Mouse (Mus musculus): ENCODE measurements around the gene Plpp7.

Plpp7 gene

DNA sequence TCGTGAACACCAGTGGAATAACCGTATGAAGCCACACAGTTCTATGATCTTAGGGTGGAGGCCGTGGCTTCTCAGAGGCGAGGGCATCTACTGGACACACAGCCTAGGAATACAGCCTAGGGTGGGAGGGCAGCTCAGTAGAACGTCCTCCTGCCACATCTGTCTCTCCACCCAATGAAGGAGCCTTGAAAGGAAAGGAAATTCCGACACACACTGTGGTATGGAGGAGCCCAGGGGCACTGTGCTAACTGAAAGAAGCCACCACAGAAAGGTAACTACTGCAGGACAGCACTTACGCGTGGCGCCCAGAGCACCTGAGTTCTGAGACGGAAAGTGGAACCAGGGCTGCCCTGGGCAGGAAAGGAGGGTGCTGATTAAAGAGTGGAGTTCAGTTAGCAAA, 24.6 kb upstream of the Plpp7 start:
- DNase-seq, result no peak

DNA sequence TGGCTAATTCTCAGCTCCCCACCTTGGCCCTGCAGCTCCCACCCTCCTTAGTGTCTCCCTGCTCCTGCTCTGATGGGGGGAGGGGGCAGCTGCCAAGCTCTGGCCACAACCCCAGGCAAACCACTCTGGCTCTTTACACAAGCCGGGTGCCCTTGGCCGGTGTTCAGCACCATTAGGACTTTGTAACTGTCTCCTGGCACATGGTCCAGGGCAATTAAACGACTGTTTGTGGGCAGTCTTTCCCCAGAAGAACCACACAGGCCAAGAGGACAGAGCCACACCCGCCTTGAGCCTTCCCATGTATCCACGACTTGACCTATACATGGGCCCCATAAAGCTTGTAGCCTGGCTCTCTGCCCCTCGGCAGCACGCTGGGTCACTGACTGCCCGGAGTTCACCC, 20.9 kb upstream of the Plpp7 start:
- DNase-seq, result peak; percentile 38

DNA sequence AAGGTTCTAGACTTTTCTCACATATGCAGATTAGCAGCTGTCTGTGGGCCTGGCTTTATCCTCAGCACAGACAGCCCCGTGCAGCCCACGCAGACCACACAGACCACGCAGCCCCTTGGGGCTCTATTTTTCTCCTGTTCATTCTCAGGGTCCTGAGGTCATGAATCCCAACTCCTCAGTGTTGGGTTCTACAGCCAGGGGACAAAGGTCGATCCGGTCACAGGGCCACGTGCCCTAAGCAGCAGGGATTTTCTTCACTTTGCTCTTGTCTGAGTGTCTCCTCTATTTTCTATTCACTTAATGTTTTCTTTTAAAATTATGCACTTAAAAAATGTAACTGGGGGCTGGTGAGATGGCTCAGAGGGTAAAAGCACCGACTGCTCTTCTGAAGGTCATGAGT, 20.0 kb upstream of the Plpp7 start:
- DNase-seq, result no peak

DNA sequence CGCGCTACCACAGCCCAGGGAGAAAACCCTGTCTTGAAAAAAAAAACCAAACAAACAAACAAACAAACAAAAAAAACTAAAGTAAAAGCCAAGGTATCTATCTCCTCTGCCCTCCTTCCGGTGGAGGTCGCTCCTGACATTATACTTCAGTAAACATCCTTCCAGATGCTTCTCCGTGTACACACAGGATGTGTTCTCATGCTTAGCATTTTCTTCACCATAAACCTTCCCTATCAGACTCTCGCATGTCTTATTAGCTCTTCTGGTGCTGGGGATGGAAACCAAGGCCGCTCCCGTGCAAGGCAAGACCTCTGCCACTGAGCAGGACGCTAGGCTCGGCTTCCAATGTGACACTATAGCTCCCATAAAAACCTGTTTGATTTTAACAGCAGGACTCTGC, 17.6 kb upstream of the Plpp7 start:
- no peak for DNase-seq

DNA sequence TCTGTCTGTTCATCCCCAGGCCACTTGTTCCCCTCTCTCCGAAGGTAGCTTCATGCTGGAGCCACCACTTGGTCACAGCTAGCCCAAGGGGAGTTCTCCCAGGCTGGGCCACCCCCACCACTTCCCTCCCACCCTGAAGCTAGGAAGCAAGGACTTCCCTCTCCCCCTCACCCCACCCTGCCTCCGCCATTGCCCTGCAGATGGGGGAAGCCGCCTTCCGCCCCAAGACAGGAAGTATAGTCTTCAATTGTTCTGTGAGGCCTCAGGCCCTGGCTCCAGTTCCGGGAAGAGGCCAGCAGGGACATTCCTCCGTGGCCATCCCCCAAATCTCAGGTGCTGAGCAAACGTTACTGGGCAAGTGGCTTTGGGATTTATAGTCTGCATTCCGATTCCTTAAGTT, 16.8 kb upstream of the Plpp7 start:
- no peak for DNase-seq

DNA sequence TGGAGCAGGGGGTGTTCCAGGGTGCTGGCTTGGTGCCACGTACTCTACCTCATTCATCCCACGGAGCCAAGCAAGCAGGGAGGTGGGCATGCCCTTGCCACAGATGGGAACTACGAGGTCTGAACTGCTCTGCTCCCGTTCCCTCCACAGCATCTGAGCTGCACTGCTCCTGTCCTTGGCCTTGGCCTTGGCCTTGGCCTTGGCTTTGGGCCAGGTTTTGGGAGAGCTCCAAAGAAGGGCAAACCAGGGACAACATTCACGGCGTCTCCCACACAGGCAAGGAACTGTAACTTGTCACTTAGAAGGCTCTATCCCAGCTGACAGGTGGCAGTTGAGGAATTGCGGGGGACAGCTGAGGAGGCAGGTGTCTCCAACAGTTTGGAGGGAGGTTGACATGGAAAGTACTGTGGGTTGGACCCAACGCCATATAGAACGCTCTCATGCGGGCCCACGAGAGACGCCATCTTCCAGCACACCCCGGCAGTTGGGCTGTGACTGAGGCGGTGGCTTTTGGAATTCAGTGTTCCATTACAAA, 16.1 kb upstream of the Plpp7 start:
- DNase-seq, result no peak

DNA sequence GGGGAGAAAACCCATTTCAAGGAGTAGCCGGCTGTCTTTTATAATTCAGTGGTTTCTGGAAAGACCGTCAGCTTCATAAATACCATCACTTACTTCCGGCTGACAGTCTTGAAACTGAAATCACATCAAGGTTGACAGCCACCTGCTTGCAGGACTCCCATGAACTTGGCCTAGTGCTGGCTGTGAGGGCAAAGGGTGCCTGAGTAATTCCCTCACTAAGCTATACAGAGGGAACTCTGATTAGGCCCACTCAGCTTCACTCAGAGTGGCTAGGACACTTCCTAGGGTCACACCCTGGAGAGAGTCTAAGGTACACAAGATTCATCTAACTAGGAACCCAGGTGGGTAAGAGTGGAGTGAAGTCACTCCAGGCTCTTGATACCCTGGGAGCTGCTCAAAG, 14.6 kb upstream of the Plpp7 start:
- no peak for DNase-seq

DNA sequence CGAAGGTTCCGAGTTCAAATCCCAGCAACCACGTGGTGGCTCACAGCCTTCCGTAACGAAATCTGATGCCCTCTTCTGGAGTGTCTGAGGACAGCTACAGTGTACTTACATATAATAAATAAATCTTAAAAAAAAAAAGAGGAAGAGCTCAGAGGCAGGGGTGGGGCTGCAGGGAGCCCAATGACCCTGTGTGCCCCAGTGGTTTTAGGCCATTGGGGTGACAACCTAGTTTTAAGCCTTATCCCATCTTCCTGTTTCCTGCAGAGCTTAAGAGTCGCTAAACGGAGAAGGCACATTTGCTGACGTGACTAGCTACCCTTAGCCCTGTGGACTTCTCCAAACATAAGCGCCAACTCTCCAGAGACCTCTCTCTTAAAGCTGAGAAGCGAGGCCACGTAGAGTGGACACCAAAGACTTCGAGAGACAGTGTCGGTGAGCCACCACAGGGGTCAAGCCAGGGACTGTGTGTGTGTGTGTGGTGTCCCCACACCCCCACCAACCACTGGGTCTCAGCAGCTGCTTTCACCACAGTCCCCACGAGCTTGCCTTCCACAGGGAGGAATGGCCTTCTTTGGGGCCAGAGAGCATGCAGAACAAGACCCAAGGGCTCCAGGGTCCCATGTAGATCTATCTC, 13.9 kb upstream of the Plpp7 start:
- DNase-seq, result no peak

DNA sequence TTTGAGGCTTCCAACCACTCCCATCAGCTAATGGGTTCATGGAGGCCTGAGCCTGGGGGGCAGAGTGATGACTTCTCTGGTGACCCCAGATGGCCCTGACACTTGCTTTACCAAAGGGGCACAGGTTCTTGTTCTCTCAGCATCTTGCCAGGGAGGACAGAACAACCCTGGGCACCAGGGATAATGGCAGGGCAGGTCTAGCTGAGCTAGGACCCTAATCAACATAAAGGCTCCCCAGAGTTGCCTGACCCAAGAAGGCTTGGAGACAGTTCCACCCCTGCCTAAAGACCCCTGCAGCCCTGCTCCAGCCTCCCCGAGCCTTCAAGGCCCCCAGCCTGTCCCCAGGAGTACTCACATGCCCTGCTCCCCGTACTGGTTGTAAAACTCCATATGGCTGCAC, 13.1 kb upstream of the Plpp7 start:
- no peak for DNase-seq

DNA sequence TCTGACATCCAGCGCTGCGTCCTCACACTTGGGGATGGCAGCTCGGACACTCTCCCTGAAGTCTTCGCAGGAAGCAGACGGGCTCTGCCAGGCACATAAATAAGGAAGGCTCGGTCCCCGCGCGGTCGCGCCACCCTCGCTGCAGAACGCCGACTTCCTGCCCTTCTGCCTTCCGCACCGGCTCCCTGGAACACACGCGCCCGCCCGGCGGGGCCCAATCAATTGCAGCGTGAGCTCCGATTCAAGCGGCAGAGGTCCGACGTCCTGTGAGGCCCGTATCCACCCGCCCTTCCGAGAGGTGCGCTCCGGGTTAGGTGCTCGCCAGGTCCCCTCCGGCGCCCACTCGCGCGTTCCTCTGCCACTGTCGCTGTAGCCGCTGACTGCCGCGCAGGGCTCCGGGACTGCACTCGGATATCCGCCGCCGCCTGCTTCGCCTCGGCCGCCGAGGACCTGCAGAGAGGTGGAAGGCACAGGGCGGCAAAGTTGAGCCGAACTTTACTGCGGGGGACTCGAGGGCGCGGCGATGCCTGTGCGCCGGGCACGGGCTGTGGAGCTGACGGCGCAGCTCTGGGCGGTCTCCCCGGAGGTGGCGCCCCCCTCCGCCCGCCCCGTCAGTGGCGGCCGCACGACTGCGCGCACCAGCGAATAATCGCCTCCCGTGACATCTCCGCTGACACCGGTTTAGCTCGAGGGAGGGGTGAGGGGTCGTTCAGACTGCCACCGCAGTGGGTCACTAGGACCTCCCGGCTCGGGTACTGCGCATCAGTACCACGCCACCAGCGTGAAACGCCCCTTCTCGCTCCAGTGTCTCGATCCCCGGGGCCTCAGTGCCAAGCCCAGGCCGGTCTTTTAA, 11.9 kb upstream of the Plpp7 start:
- DNase-seq, result no peak

DNA sequence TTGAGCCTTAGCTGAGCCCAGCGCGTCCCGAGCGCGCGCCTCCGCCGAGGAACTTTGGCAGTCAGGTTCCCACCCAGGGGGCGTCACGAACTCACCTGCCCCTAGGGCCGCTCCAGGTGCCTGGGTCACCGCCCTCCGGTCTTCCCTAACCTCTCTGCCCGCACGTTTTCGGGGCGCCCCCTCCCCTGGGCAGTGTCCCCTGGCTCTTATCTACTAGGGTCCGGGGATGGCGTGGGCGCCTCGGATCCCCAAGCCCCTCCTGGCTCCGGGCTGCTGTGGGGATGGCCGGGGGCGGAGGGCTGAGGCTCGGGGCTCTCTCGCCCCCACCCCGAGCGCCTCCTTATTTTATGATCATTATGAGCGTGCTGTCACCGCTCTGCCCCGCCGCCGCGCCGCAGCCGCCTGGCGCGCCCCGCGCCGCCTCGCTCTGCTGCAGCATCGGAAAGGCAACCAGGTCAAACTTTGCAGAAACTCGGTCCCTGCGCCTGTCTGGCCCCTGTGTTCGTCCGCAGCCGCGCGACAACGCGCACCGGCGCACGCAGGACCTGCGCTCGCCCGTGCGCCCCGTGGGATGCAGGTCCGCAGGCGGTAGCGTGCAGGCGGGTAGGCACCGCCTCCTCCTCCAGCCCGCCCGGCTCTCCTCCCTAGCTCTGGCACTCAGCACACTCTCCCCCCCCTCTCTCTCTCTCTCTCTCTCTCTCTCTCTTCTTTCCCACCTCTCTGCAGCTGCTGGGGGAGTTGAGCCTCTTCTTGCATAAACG, 11.0 kb upstream of the Plpp7 start, which contains the start of gene Fam78a:
TSS of gene Fam78a (minus strand) at position 747 of the 761 bp plus-strand sequence.
- DNase-seq, result no peak

DNA sequence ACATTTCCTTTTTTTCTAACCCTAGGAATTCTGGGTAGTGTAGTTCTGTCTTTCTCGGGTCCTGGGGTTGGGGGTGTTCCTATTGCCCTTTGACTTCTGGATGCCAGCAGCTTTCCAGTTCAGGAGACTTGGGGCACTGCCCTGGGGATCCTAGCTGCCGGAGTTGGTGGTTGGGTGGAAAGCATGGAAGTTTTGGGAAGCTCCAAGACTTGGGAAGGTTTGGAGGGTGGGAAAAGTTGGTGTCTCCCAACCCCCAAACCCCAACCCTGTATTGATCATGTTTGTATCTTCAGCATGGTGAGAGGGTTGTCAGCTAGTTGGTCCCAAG, 10.5 kb upstream of the Plpp7 start:
- no peak for DNase-seq

DNA sequence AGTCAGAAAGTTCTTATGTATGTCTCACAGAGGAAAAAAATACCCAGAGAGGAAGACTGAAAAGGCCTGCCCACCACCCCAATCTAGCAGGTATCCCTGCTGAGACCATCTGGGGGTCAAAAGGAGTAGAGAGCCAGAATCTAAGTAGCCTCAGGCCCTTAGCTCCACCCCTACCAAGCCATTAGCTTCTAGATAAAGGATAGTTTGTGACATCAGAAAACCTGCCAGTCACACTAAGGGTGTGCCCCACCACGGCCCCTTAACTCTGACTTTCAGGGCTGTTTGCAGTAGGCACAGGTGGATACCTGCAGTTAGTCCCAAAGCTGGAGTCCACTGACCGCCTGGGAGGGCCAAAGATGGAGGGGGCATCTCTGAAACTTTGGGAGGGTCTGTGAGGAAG, 10.1 kb upstream of the Plpp7 start:
- DNase-seq, result no peak

DNA sequence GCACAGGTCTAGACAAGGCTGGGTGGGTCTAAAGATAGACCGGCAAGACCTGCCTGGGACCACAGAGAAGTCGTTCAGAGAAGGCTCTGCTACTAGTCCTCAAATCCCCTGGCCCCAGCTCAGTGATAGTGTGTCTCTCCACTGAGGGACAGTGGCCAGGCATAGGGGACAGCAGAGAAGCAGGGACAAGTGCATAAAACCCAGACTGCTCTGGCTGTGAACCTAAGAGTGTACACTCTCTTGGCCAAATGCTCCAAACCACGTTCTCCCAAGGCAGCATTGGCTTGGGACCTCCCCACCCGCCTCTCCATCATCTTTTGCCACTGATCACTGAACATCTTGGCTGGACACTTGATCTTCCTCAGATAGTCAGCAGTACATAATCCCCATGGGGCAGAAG, 7.7 kb upstream of the Plpp7 start:
- DNase-seq, result no peak

DNA sequence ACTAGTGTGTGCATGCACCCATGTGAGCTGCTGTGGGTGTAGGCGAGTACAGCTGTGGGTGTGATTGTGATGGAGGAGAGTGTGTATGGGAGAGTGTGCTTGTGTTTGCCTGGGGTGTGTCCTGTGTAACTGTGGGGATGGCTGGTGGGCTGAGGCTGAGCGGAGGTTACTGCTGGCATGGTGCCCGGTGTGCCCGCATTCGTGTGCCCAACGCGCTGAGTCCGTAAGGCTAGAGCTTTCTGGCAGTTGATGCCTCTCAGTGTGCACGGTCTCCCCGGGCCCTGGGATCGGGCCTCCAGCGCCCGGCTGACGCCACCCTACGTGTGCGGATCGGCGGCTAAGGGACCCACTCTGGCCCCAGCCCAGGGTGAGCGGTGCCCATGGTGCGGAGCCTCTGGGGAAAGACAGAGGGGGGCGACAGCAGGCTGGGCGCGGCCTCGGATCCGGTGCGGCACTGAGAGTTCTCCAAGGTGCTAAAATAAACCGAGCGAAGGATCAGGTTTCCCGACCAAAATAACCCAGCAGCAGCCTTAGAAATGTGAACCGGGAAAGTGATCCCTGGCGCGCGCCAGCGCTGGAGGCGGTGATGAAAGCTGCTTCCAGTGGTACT, 6.9 kb upstream of the Plpp7 start:
- DNase-seq, result no peak

DNA sequence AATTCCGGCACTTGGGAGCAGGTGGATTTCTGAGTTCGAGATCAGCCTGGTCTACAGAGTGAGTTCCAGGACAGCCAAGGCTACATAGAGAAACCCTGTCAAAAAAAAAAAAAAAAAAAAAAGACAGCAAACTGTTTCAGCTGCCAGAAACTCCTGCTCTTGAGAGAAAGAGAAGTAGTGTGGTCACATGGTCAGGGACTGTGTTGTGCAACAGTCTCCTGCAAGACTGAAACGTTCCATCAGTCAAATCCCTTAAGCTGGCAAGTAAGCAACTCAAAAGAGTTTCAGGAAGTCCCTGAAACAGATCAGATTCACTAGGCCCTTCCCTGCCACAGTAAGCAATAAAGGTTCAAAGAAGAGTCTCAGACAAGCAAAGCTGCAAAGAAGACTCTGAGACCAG, 5.7 kb upstream of the Plpp7 start:
- DNase-seq, result no peak

DNA sequence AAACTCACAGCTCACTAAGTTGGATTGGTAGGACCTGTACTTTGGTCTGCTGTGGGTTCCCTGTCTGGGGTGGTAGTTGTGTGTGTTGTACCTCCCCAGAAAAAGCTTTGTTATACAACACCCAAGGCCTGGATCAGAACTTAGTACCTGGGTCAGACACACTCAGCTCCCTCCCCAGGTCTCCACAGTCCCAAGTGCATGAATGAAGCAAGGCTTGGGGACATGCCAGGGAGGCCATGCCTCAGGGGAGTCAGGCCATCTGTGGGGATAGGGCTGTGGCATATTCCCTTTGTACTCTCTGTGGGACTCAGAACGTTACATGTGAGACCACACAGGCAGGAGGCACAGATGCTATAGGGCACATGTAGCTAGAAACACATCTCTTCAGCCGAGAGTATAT, 5.2 kb upstream of the Plpp7 start:
- no peak for DNase-seq

DNA sequence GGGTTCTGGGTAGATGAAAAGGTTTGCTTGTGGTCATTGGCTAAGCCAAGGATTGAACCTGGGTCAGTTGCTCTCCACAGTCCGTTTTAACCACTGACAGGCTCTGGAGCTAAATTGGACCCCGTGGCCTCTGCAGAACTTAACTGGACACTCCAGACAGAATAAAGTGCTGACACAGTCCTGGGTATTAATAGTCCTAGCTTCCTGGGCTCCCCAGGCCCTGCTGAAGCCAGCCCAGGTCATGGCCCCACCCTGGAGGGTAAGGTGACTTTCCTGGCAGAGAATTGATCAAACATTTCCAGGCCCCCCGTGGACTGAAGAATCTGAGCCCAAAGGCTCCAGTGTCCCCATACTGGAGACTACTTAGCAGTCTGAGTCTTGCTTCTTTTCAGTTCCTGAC, 3.4 kb upstream of the Plpp7 start:
- DNase-seq, result no peak

DNA sequence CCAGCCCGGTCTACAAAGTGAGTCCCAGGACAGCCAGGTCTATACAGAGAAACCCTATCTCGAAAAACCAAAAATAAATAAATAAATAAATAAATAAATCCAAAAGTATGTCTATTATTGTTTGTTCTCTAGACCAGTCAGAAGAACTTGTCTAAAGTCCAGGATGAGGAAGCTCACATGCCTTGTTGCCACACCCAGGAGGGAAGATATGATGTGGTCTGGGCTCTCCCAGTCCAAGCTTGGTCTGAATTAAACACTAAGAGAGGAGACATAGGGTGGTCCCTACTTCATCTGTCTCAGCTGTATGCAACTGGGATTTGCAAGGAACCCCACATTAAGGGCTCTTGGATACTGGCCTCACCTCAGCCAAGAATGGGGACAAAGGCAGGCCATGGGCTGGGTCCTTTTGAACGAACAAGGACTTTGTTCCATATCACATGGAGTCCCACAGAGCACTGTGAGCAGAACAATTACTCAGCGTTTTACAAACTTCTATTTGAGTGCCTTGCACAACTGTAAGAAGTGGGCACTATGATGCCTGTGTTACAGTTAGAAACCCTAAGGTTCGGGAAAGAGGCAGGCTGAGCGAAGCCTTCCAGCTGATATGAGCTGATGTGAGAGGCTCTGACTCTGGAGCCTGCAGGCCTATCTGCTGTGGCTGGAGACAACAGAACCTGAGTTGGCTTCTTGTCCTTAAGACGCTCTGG, 1.2 kb upstream of the Plpp7 start:
- no peak for DNase-seq

DNA sequence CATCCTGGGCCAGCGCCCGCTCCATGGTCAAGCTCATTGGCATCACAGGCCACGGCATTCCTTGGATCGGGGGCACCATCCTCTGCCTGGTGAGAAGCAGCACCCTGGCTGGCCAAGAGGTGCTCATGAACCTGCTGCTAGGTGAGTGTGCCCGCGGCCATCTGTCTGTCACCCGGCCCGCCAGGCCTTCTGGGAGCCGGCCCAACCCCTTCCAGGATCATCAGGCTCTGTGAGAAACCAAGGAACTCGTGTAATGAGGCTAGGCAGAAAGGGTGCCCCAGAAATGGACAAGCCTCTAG, 743 bp downstream of the Plpp7 start:
- no peak for DNase-seq

DNA sequence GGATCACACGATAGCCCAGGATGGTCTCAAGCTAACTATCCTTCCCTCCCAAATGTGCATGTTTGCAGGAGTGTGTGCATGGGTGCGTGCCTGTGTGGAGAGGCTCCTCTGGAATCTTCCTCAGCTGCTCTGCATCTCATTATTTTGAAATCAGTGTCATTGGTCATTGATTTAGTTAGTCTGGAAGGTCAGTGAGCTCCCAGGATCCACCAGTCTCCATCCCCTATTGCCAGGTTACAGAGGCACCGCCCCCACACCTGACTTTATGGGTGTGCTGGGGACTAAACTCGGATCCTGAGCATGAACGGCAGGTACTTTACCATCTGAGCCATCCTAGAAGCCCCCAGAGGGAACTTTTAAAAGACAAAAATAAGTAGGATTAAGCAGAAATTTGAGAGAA, 7.6 kb downstream of the Plpp7 start:
- no peak for DNase-seq

DNA sequence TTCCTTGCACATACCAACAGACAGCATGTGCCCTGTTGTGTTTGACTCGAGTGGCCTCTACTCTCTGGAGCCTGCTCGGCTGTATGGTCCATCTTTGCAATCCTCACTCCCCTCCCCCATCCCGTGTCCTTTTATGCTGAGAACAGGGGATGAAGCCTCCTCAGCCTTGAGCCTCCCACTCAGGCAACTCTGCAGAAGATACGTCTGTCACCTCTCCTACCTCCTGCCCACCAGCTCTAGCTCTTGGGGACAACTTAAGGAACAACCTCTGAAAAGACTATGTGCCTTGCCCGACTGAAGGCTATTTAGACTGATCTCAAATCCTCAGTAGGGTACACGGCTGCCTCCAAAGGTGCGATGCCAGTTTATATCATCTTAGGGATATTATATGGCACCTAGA, 8.2 kb downstream of the Plpp7 start:
- DNase-seq, result no peak

DNA sequence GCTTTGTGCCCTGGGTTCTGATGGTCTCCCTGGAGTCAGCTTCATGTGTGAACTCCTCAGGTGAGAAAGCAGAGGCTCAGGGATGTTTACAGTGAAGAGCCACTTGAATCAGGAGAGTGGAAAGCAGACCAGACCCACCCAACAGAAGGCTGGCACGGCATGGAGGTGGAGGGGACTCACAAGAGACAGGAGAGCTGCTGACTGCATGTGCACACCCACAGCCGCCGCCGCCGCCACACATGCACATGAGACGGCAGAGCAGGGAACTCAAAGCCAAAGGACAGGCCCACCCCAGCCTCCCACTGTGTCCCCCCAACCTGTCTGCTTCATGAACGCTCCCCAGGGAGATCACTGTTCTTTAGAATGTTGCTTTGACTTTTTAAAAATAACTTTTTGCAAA, 8.8 kb downstream of the Plpp7 start:
- no peak for DNase-seq
